Mouse (Mus musculus) lung, postnatal 0 days (tissue): Measurements from ENCODE around the gene Sult1d1. TPM values are rescaled to one million over a fixed set of nuclear protein-coding genes. Genes with fewer than 3 reads are reported as not detected.

ENCODE experiments used
- ATAC-seq: fragments of 200-750 bp; cut with Nextera tagmentation; 2 replicates; pipeline ENCODE4 v1.8.0; 2017; ENCODE audit warnings: moderate library complexity
- DNase-seq: peaks from one replicate; pipeline ENCODE4 v3.0.0-alpha.2; 2016; ENCODE audit warnings: low spot score
- H3K27ac ChIP-seq: fragments of 300-500 bp; sonication (generic); 2 replicates; pipeline ENCODE4 v1.5.1; 2014; ENCODE audit warnings: antibody characterized with exemption, mild to moderate bottlenecking, low read length, mixed read lengths
- H3K27me3 ChIP-seq: fragments of 300-500 bp; sonication (generic); replicated peaks from 2 replicates; pipeline ENCODE4 v1.6.1; 2014; ENCODE audit warnings: low read length, mixed read lengths; ENCODE audit not compliant: insufficient read depth
- H3K36me3 ChIP-seq: fragments of 300-500 bp; sonication (generic); 2 replicates; pipeline ENCODE4 v1.6.1; 2014; ENCODE audit warnings: low read length, mixed read lengths; ENCODE audit not compliant: insufficient read depth
- H3K4me1 ChIP-seq: fragments of 300-500 bp; sonication (generic); 2 replicates; pipeline ENCODE4 v1.6.1; 2014; ENCODE audit warnings: antibody characterized with exemption, low read depth, low read length, mixed read lengths; ENCODE audit not compliant: insufficient read depth
- H3K4me2 ChIP-seq: fragments of 300-500 bp; sonication (generic); replicated peaks from 2 replicates; pipeline ENCODE4 v1.6.1; 2014; ENCODE audit warnings: low read depth, mild to moderate bottlenecking, low read length, moderate library complexity, mixed read lengths
- H3K4me3 ChIP-seq: fragments of 300-500 bp; sonication (generic); 2 replicates; pipeline ENCODE4 v1.5.1; 2014; ENCODE audit warnings: low read depth, low read length
- H3K9ac ChIP-seq: fragments of 300-500 bp; sonication (generic); replicated peaks from 2 replicates; pipeline ENCODE4 v1.6.1; 2014; ENCODE audit warnings: low read depth, mild to moderate bottlenecking
- H3K9me3 ChIP-seq: fragments of 300-500 bp; sonication (generic); 2 replicates; pipeline ENCODE4 v1.6.1; 2016; ENCODE audit warnings: low read length, mixed read lengths
- CTCF ChIP-seq: IDR thresholded peaks from 2 replicates; pipeline ENCODE4 v1.5.1; 2016; ENCODE audit warnings: antibody characterized with exemption, mild to moderate bottlenecking
- WGBS: fragments of 180-500 bp; shearing (Covaris S2); extraction: QIAGEN DNeasy Blood & Tissue Kit; methylation state at CpG from one replicate; pipeline ENCODE4 v1.1.7; 2014; 5-methylcytosine and 5-hydroxymethylcytosine counted together
- microRNA-seq: library from miRNA; unstranded; fragments of <30 nt; microRNA quantifications from one replicate; pipeline ENCODE4, GENCODE M21; 2016
- polyA plus RNA-seq: library from polyadenylated mRNA; unstranded; fragments of >200 nt; fragmentation: Nextera tagmentation; extraction: Ambion mirVana; gene quantifications from 2 replicates; pipeline ENCODE4 v1.2.1, GENCODE M21; 2015

The Sult1d1 gene
- polyA plus RNA-seq, 1 experiment from 2014 or later = 0.21 TPM

GRCm38 (mm10) chr5:87505776-87506458 lies 62.9 kb downstream of the Sult1d1 start:
- H3K27ac ChIP-seq = no peak overlapping the region
- ATAC-seq (no peak), DNase-seq (no peak)
- no peaks in the 10 kb centered on the region for H3K9me3 ChIP-seq
- TF ChIP-seq CTCF = no peak
- H3K27me3 ChIP-seq = no peaks in the 10 kb centered on the region
- H3K4me1 ChIP-seq = no peaks in the 10 kb centered on the region
- 47% methylated on average over 4 of the region's 4 CpGs for WGBS
- H3K36me3 ChIP-seq = no peaks in the 10 kb centered on the region
- no peak overlapping the region for H3K4me3 ChIP-seq
- no peak overlapping the region for H3K4me2 ChIP-seq
- no peak overlapping the region for H3K9ac ChIP-seq

Small RNAs within 50 kb of the gene (microRNA-seq; reads per million reads assigned to microRNA genes)
- gene Mir3969 = not detected

Other genes starting within 250 kb of the Sult1d1 start
- gene Ugt2a3, start 231.8 kb downstream of the Sult1d1 start, polyA plus RNA-seq = not detected in 2 replicates
- gene Ugt2b38, start 144.8 kb downstream of the Sult1d1 start, polyA plus RNA-seq = not detected in 2 replicates
- gene Ugt2a2, start 86.8 kb downstream of the Sult1d1 start, polyA plus RNA-seq = not detected in 2 replicates
- not detected in 2 replicates for gene Gm43638, start 82.2 kb downstream of the Sult1d1 start, polyA plus RNA-seq
- gene Ugt2a1, start 78.2 kb downstream of the Sult1d1 start, polyA plus RNA-seq = not detected in 2 replicates
- not detected in 2 replicates for gene Sult1b1, start 30.8 kb downstream of the Sult1d1 start, polyA plus RNA-seq
- not detected in 2 replicates for gene Sult1e1, start 22.6 kb upstream of the Sult1d1 start, polyA plus RNA-seq
- 0.11 and 10.3 TPM in 2 replicates for gene Csn1s1, start 97.2 kb upstream of the Sult1d1 start, polyA plus RNA-seq
- gene Csn2, start 130.6 kb upstream of the Sult1d1 start, polyA plus RNA-seq = 0.35 and 46.5 TPM in 2 replicates
- gene Csn1s2a, start 205.5 kb upstream of the Sult1d1 start, polyA plus RNA-seq = 0.36 and 27.1 TPM in 2 replicates
- 1.2 TPM in 1 of 2 replicates, not detected in the other for gene Csn1s2b, start 239.1 kb upstream of the Sult1d1 start, polyA plus RNA-seq